Mouse (Mus musculus): Measurements from ENCODE around the gene Pou3f1. TPM values are rescaled to one million over a fixed set of nuclear protein-coding genes. Genes with fewer than 3 reads are reported as not detected.

Pou3f1 gene
- polyA plus RNA-seq, 1 experiment = 6.9 TPM

DNA sequence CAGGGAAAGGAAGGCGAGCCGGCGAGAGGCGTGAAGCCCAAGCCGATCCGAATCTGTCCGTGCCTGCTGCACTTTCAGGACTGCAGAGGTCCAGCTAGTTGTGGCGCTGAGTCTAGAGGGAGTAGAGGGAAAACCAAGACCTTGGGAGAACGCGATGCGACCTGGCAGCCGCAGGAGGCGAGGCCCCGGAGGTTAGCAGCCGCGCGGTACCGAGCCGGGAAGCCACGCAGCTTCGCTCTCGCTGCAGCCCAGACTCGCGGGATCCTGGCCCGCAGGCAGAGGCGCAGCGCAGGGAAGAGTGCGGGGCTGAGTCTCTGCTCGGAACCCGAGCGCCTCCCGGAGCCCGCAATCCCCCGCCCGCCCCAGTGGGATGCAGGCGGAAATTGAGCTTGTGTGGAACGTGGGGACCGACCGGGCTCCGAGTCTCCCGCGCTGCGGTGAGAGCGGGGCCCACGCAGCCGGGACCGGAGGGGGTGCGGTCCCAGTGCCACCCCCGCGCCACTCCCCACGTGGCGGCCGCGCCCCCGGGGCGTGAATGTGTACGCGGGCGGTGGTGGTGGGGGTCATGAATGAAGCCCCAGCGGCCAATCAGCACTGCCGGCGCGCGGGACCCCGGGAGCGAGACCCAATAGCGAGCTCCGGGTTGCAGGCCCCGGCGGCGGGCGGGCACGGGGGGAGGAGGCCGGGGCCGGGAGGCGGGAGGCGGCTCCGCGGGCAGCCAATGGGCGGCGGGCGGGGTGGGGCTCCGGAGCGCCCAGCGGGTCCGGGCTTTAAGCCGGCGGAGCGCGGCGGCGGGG lies 445 bp downstream of the Pou3f1 start:
- DNase-seq (ENCODE audit: extremely low spot score in 1 of 2, low spot score in 1 of 2) = peak; percentile 76 to 88

DNA sequence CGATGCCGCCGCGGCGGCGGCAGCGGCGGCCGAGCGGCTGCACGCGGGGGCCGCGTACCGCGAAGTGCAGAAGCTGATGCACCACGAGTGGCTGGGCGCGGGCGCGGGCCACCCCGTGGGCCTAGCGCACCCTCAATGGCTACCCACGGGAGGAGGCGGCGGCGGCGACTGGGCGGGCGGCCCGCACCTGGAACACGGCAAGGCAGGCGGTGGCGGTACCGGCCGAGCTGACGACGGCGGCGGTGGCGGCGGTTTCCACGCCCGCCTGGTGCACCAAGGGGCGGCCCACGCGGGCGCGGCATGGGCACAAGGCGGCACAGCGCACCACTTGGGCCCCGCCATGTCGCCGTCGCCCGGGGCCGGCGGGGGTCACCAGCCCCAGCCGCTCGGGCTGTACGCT lies 1.2 kb downstream of the Pou3f1 start:
- no peak for DNase-seq (ENCODE audit: extremely low spot score in 1 of 2, low spot score in 1 of 2)

DNA sequence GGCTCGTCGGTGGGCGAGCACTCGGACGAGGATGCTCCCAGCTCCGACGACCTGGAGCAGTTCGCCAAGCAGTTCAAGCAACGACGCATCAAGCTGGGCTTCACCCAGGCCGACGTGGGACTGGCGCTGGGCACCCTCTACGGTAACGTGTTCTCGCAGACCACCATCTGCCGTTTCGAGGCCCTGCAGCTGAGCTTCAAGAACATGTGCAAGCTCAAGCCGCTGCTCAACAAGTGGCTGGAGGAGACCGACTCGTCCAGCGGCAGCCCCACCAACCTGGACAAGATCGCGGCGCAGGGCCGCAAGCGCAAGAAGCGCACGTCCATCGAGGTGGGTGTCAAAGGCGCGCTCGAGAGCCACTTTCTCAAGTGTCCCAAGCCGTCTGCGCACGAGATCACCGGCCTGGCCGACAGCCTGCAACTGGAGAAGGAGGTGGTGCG lies 1.8 kb downstream of the Pou3f1 start:
- no peak for DNase-seq (ENCODE audit: extremely low spot score in 1 of 2, low spot score in 1 of 2)

DNA sequence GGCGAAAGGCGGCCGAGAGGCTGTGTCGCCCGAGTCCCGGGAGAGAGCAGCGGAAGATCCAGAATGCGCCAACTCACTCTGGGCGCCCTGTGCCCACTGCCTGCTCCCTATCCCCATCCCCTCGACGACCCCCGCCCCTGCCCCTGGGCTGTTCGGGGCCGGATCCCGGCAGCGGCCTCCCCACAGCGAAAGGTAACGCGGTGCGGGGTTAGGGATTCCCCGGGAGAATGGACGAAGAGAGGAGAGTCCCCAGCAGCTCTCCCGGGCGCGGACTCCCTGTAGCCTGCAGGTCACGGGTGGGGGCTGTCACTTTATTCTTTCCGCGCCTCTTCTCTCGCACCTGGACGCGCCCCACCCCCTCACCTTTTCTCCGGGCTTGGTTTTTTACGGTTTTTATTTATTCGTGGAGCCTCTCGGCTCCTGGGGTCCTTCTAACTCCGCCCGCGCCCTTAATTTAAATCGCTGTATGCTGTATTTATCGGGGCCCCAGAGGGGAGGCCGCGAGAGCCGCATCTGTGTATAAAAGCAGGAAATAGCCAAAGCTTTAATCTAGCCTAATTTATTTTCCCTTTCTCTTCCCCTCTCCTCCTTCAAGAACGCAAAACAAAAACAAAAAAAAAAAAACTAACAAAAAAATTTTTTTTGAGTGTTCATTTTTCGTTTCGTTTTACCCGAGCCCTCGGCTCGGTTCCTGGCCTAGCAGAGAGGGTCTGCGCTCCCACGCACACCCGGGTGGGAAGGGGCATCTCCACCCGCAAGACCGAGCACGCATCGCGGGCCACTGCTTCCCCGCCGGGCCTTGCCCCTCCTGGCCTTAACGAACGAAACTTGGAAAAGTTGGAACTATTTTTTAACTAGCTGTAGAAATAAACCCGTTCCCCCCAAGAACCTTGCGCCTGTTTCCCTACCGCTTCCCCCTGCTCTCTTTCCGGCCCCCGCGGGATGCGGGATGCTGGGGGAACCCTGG lies 2.9 kb downstream of the Pou3f1 start:
- no peak for DNase-seq (ENCODE audit: extremely low spot score in 1 of 2, low spot score in 1 of 2)

DNA sequence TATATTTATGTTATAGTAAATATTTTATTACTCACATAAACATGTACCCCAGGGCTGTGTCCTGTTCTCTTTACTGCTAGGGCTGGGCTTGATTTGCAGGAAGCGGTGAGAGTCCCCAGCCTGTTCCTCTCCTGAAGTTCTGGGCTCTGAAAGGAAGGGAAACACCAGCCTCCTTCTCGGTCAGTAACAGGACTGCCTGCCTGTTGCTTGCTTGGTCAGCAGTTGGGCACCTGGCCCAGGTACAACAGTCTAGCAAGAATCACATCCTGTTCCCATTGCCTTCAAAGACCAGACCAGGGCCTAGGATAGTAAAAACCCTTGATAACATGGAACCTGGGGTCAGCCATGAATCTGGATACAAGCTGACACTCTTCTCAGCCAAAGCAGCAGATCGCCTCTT lies 4.0 kb downstream of the Pou3f1 start:
- no peak for DNase-seq (ENCODE audit: extremely low spot score in 1 of 2, low spot score in 1 of 2)

DNA sequence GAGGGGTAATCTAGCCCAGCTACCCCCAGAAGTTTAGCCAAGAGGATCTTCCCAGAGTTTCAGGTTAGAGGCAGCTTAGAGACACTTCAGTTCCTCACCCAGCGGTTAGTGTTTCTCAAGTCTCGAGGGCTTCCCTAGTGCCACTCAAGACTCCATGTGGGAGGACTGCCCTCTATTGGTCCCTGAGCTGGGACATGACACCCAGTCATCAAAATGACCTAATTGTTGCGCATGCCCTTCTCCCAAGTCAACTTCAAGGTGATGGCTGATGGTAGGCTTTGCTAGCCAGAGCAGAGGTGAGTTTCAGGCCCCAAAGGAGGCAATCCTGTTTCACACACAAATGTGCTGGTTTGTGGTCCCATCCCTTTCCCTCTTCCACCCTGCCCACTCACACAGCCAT lies 6.4 kb downstream of the Pou3f1 start:
- DNase-seq (ENCODE audit: extremely low spot score in 1 of 2, low spot score in 1 of 2) = no peak

DNA sequence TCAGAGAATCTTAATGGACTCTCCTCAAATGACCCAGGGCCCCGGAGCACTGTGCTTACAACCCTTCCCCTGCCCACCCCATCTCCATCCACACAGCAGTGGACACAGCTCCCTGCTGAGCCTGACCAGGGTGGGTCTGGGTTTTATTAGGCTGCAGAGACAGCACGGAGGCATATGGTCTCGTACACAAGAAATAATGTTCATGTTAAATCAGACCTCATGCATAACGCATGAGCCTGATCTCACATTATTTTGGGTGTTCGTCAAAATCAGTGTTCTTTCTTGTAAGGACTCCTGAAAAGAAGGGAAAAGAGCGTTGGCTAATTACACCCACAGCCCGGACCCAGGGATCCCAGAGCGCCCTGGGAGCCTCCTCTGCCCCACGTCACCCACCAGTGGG lies 7.6 kb downstream of the Pou3f1 start:
- no peak for DNase-seq (ENCODE audit: extremely low spot score in 1 of 2, low spot score in 1 of 2)

DNA sequence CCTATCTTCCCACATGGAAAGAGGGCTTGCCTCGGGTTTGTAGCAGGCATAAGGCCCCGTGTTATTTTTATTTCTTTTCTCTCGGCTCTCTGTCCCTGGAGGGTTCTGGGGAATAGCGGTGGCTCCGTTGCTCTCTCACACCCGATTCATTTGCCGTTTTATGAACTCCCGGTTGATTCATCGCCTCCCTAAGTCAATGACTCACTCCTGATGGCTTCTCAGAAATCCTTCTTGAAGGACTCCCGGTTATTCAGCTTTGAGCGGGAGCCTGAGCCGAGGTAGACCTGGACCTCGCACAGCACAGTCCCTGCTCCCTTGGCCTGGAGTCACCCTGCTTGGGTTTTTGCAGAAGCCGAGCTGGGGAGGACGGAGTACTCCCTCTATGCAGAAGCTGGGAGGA lies 8.0 kb downstream of the Pou3f1 start:
- DNase-seq (ENCODE audit: extremely low spot score in 1 of 2, low spot score in 1 of 2) = no peak

DNA sequence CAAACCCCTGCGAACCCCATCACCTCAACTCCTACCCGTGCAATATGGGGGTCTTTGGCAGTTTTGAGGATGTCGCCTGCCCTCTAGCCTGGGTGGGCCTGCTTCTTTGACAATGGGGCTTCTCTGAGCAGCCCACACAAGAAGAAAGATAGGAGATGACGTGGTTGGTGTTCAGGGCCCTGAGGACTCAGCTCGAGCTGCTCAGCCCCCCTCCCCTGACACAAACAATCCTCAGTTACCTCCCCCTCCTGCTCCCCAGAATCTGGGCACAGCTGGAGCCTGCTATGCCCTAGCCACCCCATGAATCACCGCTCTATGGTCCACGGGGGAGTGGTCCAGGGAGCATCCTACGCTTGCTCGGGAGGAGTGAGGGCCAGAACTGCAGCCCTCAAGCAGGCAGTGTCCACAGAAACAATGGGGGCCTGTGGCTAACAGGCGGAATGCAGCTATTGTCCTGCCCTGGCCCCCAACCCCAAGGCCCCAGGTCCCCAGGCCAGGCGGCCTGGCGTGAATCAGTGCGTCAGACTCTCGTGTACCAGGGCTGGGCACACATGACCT lies 10.9 kb downstream of the Pou3f1 start:
- DNase-seq (ENCODE audit: extremely low spot score in 1 of 2, low spot score in 1 of 2) = no peak

DNA sequence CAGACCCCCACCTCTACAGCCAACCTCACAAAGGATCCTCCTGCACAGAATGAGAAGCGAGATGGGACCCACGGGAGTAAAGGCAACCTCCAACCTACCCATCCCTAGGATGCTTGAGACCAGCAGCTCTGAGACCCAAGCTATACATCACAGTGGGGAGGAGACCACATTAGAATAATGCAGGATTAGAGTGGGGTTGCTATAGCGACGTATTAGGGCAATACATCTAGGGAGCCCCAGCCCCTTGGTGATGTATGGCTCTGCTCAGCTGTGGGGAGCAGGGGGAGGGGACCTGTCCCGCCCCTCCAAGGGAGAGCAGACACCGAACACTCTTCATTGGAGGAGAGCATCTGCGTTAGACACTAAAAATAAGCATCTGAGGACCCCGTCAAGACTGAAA lies 11.5 kb downstream of the Pou3f1 start:
- no peak for DNase-seq (ENCODE audit: extremely low spot score in 1 of 2, low spot score in 1 of 2)

DNA sequence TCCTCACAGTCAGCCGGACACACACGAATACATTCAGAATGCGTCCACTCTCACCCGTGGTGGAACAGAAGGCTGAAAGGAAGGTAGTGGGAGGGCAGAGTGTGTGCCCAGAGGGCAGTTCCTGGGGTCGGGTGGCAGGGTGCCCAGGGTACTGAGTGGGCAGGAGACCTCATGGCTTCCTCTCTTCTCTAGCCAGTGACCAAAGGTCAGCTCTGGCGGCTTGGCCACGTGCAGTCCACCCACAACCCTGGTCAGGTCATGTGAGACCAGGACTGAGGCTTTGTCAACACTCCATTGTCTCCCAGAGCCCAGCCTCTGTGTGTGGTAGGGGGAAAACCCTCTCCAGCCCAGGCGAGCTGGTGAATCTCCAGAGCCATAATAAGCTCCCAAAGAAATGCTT lies 13.6 kb downstream of the Pou3f1 start:
- DNase-seq (ENCODE audit: extremely low spot score in 1 of 2, low spot score in 1 of 2) = no peak

DNA sequence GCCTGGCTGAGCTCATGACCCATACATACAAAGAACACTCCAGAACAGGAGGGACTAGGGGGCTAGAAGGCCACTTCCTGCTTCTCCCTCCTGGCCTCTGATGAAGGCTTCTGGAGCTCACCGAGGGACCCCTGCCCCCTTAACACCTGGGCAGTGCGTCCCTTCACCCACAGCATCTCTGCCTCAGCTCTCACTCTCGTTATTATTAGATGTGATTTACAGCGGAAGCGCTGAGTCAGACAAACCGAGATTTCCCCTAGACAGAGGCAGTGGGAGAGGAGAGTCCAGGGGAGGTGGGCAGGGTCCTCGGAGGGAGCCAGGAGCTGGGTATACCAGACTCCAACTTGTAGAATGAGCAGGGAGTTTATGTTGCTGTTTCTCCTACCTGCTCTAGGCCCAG lies 15.0 kb downstream of the Pou3f1 start:
- DNase-seq (ENCODE audit: extremely low spot score in 1 of 2, low spot score in 1 of 2) = no peak

DNA sequence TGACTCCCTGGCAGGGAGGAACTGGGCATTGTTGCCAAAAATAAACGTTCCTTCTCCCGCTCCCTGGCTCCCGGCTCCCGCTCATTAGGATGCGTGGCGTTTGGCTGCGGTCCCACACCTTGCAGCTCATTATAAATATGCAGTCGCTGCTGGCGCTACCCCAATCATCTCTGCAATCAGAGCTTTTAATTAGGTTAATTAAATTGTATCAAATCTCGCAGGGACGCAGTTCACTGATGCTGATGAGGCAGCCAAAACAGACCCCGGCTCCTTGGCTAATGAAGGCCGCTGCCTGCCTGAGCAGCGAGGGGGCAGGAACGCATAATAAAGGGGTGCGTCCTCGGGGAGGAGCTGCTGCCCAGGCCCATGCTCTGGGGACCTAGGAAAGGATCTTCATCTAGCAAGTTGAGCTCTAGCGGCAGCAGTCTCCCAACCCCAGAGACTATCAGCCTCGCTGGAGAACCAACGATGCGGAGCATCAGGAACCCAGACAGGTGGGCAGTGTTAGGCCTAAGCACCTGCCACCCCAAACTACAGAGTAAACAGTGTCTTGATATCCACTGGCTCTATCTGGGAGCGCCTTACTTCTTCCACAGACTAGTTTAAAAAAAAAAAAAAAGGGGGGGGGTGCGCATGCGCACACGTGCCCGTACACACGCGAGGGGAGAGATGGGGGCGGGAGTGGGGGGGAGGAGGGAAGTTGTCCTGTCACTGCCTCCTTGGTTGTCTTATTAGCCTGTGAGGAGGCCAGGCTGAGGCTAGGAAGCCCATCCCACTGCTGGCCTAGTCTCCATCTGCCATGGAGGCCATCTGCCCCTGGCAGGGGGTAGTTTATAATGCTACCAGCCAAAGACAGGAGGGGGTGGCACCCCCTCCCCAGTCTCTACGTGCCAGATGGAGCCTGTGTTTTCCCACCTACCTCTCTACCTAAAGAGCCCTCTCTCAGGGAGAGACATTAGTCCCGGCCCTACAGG lies 16.0 kb downstream of the Pou3f1 start:
- DNase-seq (ENCODE audit: extremely low spot score in 1 of 2, low spot score in 1 of 2) = peak in 1 of 2 experiments; percentile 60

DNA sequence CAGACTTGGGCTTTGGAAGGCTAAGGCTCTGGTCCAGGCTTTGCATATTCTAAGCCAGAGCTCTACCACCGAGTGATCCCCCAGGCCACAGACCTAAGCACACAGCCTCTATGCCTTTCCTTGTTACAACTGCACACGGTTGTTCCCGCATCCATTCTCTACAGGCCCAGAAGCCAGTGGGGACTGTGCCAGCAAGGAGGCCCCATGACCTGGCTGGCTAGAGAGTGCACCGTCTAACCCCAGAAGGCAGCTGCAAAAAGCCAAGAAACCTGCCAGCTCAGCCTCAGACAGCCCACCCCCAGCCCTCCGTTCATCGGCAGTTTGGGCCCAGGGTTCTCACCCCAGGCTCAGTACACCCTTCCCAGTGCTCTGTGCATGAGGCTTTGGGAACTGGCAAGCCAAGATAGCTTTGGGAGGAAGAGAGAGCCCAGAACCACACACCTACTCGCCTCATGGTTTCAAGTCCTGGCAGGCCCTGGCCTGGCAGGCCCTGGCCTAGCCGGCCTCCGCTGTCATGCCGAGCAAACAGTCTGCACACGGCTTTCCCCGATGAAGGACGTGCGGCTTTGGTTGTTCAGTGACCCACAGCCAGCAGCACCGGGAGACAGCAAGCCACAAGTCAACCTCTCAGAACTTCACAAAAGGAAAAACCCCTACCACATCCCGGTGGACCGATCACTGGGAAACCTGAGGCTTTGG lies 17.9 kb downstream of the Pou3f1 start:
- no peak for DNase-seq (ENCODE audit: extremely low spot score in 1 of 2, low spot score in 1 of 2)

DNA sequence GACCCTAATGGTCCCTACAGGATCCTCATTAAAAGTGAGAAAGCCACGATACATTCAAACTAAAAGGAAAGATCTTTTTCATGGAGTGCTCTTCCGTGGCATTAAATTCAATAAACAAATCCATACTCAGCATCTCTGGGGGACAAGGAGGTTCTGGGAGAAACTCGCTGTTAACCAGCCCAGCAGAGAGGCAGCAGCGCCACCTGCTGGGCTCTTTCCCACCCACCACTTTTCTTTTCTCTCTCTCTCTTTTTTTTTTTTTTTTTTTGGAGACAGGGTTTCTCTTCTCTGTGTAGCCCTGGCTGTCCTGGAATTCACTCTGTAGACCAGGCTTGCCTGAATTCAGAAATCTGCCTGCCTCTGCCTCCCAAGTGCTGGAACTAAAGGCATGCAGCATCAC lies 18.4 kb downstream of the Pou3f1 start:
- peak in 1 of 2 experiments; percentile 85 for DNase-seq (ENCODE audit: extremely low spot score in 1 of 2, low spot score in 1 of 2)

DNA sequence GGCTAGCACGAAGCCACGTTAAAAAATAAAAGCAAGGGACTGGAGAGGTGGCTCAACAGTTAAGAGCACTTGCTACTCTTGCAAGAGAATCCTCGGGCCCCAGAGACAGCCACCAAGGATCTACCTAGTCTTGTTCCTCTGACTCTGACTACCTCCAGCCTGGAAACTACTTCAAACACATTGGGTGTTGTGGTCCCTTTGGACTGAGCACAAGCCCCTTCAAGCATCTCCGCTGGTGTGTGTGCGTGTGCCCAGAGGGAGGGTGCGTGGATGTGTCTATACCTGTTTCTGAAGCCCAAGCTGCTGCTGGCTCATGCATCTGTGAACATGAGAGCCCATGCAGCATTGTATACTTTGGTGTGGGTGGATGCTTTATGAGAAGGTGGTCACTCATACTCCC lies 19.4 kb downstream of the Pou3f1 start:
- DNase-seq (ENCODE audit: extremely low spot score in 1 of 2, low spot score in 1 of 2) = no peak

DNA sequence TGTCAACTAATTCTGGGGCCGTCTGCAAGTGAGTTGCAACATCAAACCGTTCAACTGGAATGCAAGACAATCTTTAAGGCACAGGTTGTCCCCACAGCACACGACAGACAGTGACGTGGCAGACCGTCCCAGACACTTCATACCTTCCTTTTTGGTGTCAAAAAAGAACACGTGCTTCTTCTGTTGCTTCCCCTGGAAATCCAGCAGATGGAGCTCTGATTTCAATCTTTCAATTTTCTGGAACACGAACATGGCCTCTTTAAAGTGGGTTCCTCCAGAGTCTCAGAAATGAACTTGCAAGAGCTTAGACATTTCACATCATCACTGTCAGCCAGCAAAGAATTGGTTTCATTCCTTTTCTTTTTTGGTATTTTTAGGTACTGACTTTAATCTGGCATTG lies 25.7 kb downstream of the Pou3f1 start:
- no peak for DNase-seq (ENCODE audit: extremely low spot score in 1 of 2, low spot score in 1 of 2)

DNA sequence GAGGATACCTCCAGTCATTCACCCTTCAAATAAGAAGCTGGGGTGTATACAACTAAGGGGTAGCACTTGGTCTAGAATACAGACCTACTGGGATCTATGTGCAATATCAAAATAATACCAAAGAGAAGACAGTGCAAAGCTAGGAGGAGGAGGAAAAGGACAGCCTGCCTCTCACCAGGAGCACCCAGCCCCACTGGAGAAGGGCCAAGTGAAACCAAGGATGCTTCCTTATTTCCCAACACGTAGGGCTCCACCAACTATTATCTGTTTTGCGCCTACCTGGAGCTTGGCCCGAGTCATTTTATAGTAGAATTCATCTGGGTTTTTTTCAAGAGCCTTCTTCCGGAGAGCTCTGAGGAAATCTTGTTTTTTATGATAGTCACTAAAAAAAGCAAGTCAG lies 26.9 kb downstream of the Pou3f1 start:
- no peak for DNase-seq (ENCODE audit: extremely low spot score in 1 of 2, low spot score in 1 of 2)

DNA sequence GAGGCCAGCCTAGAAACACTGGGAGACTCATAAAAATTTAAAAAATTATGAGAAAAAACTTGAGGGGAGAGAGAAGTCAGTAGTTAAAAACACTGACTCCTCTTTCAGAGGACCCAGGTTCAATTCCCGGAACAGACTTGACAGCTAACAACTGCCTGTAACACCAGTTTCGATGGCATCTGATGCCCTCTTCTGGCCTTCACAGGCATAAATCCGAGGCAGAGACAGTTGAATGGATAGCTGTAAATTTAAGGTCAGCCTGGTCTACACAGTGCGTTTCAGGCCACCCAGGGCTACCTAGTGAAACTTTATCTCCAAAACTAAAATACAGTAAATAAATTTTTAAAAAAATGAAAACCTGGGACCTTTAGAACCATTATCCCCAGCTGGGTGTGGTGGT lies 28.4 kb downstream of the Pou3f1 start:
- DNase-seq (ENCODE audit: extremely low spot score in 1 of 2, low spot score in 1 of 2) = no peak

DNA sequence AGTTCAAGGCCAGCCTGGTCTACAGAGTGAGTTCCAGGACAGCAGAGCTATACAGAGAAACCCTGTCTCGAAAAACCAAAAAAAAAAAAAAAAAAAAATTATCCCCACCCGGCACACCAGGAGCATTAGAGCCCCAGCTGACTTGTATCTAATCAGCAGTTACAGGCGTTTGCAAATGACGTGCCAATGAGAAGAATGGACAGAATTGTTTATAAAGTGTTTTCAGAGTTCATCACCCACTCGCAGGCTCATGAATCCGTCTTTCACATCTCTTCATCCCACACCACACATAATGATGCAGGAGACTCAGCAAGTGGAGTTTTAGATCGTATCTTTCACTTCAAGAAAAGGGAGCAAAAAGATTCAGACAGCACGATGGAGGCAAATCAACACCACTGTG lies 28.8 kb downstream of the Pou3f1 start:
- DNase-seq (ENCODE audit: extremely low spot score in 1 of 2, low spot score in 1 of 2) = no peak
